Mouse (Mus musculus) heart, adult 2 months (tissue): ENCODE data around the gene Mcam.

Experiments used
- CTCF ChIP-seq: fragments of 200-600 bp; IDR thresholded peaks from 2 replicates; pipeline ENCODE4 v1.8.1; 2022; ENCODE audit warnings: antibody characterized with exemption, mild to moderate bottlenecking, moderate library complexity
- EP300 ChIP-seq: fragments of 200-500 bp; IDR thresholded peaks from 2 replicates; pipeline ENCODE4 v1.6.1; 2011; ENCODE audit warnings: low read depth, low read length, control low read depth; ENCODE audit not compliant: insufficient read depth
- POLR2A ChIP-seq: fragments of 200-500 bp; IDR thresholded peaks from 2 replicates; pipeline ENCODE4 v1.6.1; 2011; ENCODE audit warnings: mild to moderate bottlenecking, low read depth, low read length, control low read depth; ENCODE audit not compliant: insufficient read depth

GRCm38 (mm10) chr9:44133287-44133686 lies 982 bp upstream of the Mcam start:
- TF ChIP-seq CTCF = no peak
- TF ChIP-seq POLR2A = no peak
- no peak for TF ChIP-seq EP300
